Mouse (Mus musculus) ES-Bruce4 (cell line): ENCODE measurements around the gene Wdr41.

Experiments used
- CTCF ChIP-seq: IDR thresholded peaks from one replicate; pipeline ENCODE4 v1.8.1; 2011; ENCODE audit warnings: low read depth, low read length
- POLR2A ChIP-seq: IDR thresholded peaks from one replicate; pipeline ENCODE4 v1.8.1; 2011; ENCODE audit warnings: low read length; ENCODE audit not compliant: insufficient read depth

GRCm38 (mm10) chr13:95044108-95044507 lies 68.0 kb downstream of the Wdr41 start:
- TF ChIP-seq CTCF, result no peak
- no peak for TF ChIP-seq POLR2A
